In the genomic region with DNA sequence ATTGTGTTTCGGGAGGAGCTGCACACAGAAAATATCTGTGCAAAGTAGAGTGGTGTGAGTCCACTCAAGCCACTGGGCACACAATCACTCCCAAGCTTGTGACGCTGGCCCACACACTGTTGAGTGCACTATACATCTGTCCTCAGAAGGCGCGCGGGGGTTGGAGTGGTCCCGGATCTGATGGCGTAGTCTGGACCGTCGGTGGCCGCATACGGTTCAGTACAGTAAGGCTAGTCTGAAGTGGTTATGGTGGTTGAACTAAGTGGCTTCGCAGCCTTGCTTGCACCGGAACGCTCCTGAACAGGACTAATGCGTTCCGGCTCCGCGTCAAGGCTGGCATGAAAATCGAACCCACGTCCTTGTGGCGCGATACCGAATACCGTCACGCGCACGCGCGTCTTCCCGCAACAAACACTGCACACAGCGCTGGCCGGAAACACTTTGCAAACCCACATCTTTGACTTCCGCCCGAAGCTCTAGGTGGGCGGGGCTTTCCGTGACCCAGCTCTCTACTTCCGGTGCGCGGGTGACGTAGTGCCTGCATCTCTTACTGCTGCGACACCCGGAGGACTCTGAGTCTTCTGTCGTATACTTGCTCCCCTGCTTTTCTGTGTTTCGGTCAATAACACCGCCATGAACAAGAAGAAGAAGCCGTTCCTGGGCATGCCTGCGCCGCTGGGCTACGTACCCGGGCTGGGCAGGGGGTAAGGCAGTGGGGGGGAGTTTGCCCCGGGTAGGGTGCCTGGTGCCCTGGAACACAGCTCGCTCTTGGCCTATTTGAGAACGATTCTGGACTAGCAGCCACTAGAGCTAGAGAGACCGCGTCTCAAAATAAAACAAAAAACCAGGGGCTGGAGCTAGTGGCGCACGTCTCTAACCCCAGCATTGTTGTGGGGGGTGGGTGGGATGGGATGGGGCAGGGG, we compare ENCODE assay signal across 8 mouse cellular contexts. TPM values are rescaled to one million over a fixed set of nuclear protein-coding genes. Genes with fewer than 3 reads are reported as not detected.
A peak's percentile ranks its signal among the peaks of the same experiment; 100 is the strongest.
DNase-seq lines count a peak whose midpoint lies in the region; ATAC-seq and TF ChIP-seq lines count a peak whose summit lies in the region.

No protein-coding gene starts in this region.

- no peaks in the 10 kb centered on the region for H3K36me3 ChIP-seq in C2C12 (ENCODE audit: control insufficient read depth, insufficient read depth)
- H3K36me3 ChIP-seq in erythroblast, embryonic 14.5 days (ENCODE audit: control insufficient read depth) = peaks cover 4% of the 10 kb centered on the region
- peaks cover 3% of the 10 kb centered on the region; the same call in 1 of the 2 replicates for H3K36me3 ChIP-seq in heart, embryonic 13.5 days
- peaks cover 4% of the 10 kb centered on the region for H3K36me3 ChIP-seq in liver, embryonic 12.5 days
- H3K36me3 ChIP-seq in stomach, embryonic 15.5 days = no peaks in the 10 kb centered on the region

- TF ChIP-seq POLR2A in brain, embryonic 14.5 days (IDR thresholded peaks at IDR 0.05; ENCODE audit: borderline replicate concordance, extremely low read depth, insufficient read depth, insufficient read length, poor library complexity, severe bottlenecking) = no peak

- peak overlapping the region; percentile 89 for H3K9ac ChIP-seq in heart, embryonic 13.5 days
- peak overlapping the region; percentile 91 for H3K9ac ChIP-seq in liver, embryonic 12.5 days
- peak overlapping the region; percentile 89 for H3K9ac ChIP-seq in stomach, embryonic 15.5 days

- WGBS in heart, embryonic 13.5 days = under 1% methylated on average over 57 of the region's 57 CpGs
- WGBS in liver, embryonic 12.5 days (ENCODE audit: insufficient replicate concordance) = 2% methylated on average over 57 of the region's 57 CpGs
- WGBS in stomach, embryonic 15.5 days = 1% methylated on average over 57 of the region's 57 CpGs

- peak overlapping the region; percentile 88 for H3K4me2 ChIP-seq in heart, embryonic 13.5 days
- H3K4me2 ChIP-seq in liver, embryonic 12.5 days = peak overlapping the region; percentile 84
- peak overlapping the region; percentile 70 for H3K4me2 ChIP-seq in stomach, embryonic 15.5 days

- TF ChIP-seq CTCF in C2C12 (IDR thresholded peaks at IDR 0.05; ENCODE audit: control insufficient read depth, insufficient read depth, insufficient read length) = no peak
- no peak for TF ChIP-seq CTCF in brain, embryonic 14.5 days (IDR thresholded peaks at IDR 0.05; ENCODE audit: borderline replicate concordance, extremely low read depth, insufficient read depth, insufficient read length)

- peaks cover 32% of the 10 kb centered on the region for H3K79me3 ChIP-seq in C2C12 (ENCODE audit: low read depth)

- no peaks in the 10 kb centered on the region for H3K27me3 ChIP-seq in C2C12 (ENCODE audit: control insufficient read depth, insufficient read depth, insufficient read length)
- H3K27me3 ChIP-seq in erythroblast, embryonic 14.5 days (ENCODE audit: control insufficient read depth) = peaks cover 36% of the 10 kb centered on the region
- peaks cover 4% of the 10 kb centered on the region; the same call in 1 of the 2 replicates for H3K27me3 ChIP-seq in heart, embryonic 13.5 days (replicated peaks)
- H3K27me3 ChIP-seq in liver, embryonic 12.5 days (replicated peaks) = peaks cover 33% of the 10 kb centered on the region
- 0 out of 2 replicates have a peak, but pooled peaks cover 6% of the 10 kb centered on the region for H3K27me3 ChIP-seq in stomach, embryonic 15.5 days (replicated peaks)

- H3K9me3 ChIP-seq in erythroblast, embryonic 14.5 days (ENCODE audit: control insufficient read depth, low read length) = no peaks in the 10 kb centered on the region; the same call in 1 of the 2 replicates
- H3K9me3 ChIP-seq in heart, embryonic 13.5 days = no peaks in the 10 kb centered on the region
- no peaks in the 10 kb centered on the region for H3K9me3 ChIP-seq in liver, embryonic 12.5 days (replicated peaks)
- no peaks in the 10 kb centered on the region for H3K9me3 ChIP-seq in stomach, embryonic 15.5 days

- peaks cover 46% of the 10 kb centered on the region for H3K79me2 ChIP-seq in C2C12 (ENCODE audit: control insufficient read depth, insufficient read depth)

- peak overlapping the region; percentile 99 for H3K4me3 ChIP-seq in C2C12 (ENCODE audit: insufficient read depth, poor library complexity, severe bottlenecking)
- peak overlapping the region; percentile 84 for H3K4me3 ChIP-seq in erythroblast, embryonic 14.5 days (replicated peaks)
- peak overlapping the region; percentile 71 for H3K4me3 ChIP-seq in heart, embryonic 13.5 days
- H3K4me3 ChIP-seq in liver, embryonic 12.5 days = peak overlapping the region; percentile 98
- peak overlapping the region; percentile 94 for H3K4me3 ChIP-seq in stomach, embryonic 15.5 days (replicated peaks)

- H3ac ChIP-seq in C2C12 (ENCODE audit: control insufficient read depth, insufficient read length, low read depth) = peak overlapping the region; percentile 87

- H3K27ac ChIP-seq in heart, embryonic 13.5 days (replicated peaks) = peak overlapping the region; percentile 70
- peak overlapping the region; percentile 85 for H3K27ac ChIP-seq in liver, embryonic 12.5 days
- H3K27ac ChIP-seq in stomach, embryonic 15.5 days = peak overlapping the region; percentile 80

- peak; percentile 89 for ATAC-seq in heart, embryonic 13.5 days (ENCODE audit: extremely low read depth, insufficient number of reproducible peaks, low FRiP score, low TSS enrichment)
- peak; percentile 96 for ATAC-seq in liver, embryonic 12.5 days
- peak; percentile 91 for ATAC-seq in stomach, embryonic 15.5 days (ENCODE audit: insufficient read depth, low FRiP score, low read depth)

- peaks cover 57% of the 10 kb centered on the region for H3K4me1 ChIP-seq in erythroblast, embryonic 14.5 days (ENCODE audit: control insufficient read depth)
- H3K4me1 ChIP-seq in heart, embryonic 13.5 days = peaks cover 35% of the 10 kb centered on the region
- H3K4me1 ChIP-seq in liver, embryonic 12.5 days = peaks cover 48% of the 10 kb centered on the region
- peaks cover 33% of the 10 kb centered on the region for H3K4me1 ChIP-seq in stomach, embryonic 15.5 days

- peak; percentile 99 for DNase-seq in brain, embryonic 14.5 days (ENCODE audit: low read depth)
- DNase-seq in kidney, postnatal 10 days = peak; percentile 99
- peak; percentile 96 to 97 for DNase-seq in natural killer cell, adult 2 months (ENCODE audit: low spot score in 2 of 2)

TF ChIP-seq in C2C12, 6 proteins besides CTCF, POLR2A, EP300 and RAD21:
- TF ChIP-seq MAX (IDR thresholded peaks at IDR 0.05) = peak; percentile 28
- no peak for TF ChIP-seq MYOG (IDR thresholded peaks at IDR 0.05; ENCODE audit: control insufficient read depth, extremely low read depth, insufficient read length)
- no peak for TF ChIP-seq CEBPB (IDR thresholded peaks at IDR 0.05; ENCODE audit: low read depth)

RNA-seq across cellular contexts. Expression of a gene that starts 2.1 kb away (rescaled TPM):
- polyA plus RNA-seq in C2C12 (2012; fragmentation: generic; extraction: Trizol) = 1.1 TPM
- polyA plus RNA-seq in brain, embryonic 14.5 days (2012; rRNA removed) = 161 and 163 TPM in 2 replicates
- 0.08 TPM in 1 of 2 replicates, not detected in the other for polyA plus RNA-seq in erythroblast, embryonic 14.5 days (2012)
- polyA plus RNA-seq in heart, embryonic 13.5 days (2015; fragmentation: Nextera tagmentation; extraction: Ambion mirVana) = 12.8 and 13.1 TPM in 2 replicates
- 2.8 and 3.0 TPM in 2 replicates for polyA plus RNA-seq in liver, embryonic 12.5 days (2016; fragmentation: Nextera tagmentation; extraction: Ambion mirVana)
- 25.0 and 26.9 TPM in 2 replicates for polyA plus RNA-seq in stomach, embryonic 15.5 days (2015; fragmentation: Nextera tagmentation; extraction: Ambion mirVana)

RNA-seq across cellular contexts. Expression of a gene that starts 8.5 kb away (rescaled TPM):
- 9.8 TPM for polyA plus RNA-seq in C2C12 (2012; fragmentation: generic; extraction: Trizol)
- polyA plus RNA-seq in brain, embryonic 14.5 days (2012; rRNA removed) = 105 and 142 TPM in 2 replicates
- polyA plus RNA-seq in erythroblast, embryonic 14.5 days (2012) = 0.22 and 0.24 TPM in 2 replicates
- 25.3 and 28.5 TPM in 2 replicates for polyA plus RNA-seq in heart, embryonic 13.5 days (2015; fragmentation: Nextera tagmentation; extraction: Ambion mirVana)
- 22.2 and 23.4 TPM in 2 replicates for polyA plus RNA-seq in liver, embryonic 12.5 days (2016; fragmentation: Nextera tagmentation; extraction: Ambion mirVana)
- polyA plus RNA-seq in stomach, embryonic 15.5 days (2015; fragmentation: Nextera tagmentation; extraction: Ambion mirVana) = 48.5 and 50.8 TPM in 2 replicates

RNA-seq across cellular contexts. Expression of a gene that starts 9.4 kb away (rescaled TPM):
- polyA plus RNA-seq in C2C12 (2012; fragmentation: generic; extraction: Trizol) = 41.4 TPM
- 30.9 and 44.4 TPM in 2 replicates for polyA plus RNA-seq in brain, embryonic 14.5 days (2012; rRNA removed)
- polyA plus RNA-seq in erythroblast, embryonic 14.5 days (2012) = 1.4 and 1.5 TPM in 2 replicates
- 40.1 and 44.4 TPM in 2 replicates for polyA plus RNA-seq in heart, embryonic 13.5 days (2015; fragmentation: Nextera tagmentation; extraction: Ambion mirVana)
- 45.6 and 48.2 TPM in 2 replicates for polyA plus RNA-seq in liver, embryonic 12.5 days (2016; fragmentation: Nextera tagmentation; extraction: Ambion mirVana)
- 52.7 and 56.6 TPM in 2 replicates for polyA plus RNA-seq in stomach, embryonic 15.5 days (2015; fragmentation: Nextera tagmentation; extraction: Ambion mirVana)

RNA-seq across cellular contexts. Expression of a gene that starts 16.4 kb away (rescaled TPM):
- polyA plus RNA-seq in C2C12 (2012; fragmentation: generic; extraction: Trizol) = 20.6 TPM
- 125 and 204 TPM in 2 replicates for polyA plus RNA-seq in brain, embryonic 14.5 days (2012; rRNA removed)
- polyA plus RNA-seq in erythroblast, embryonic 14.5 days (2012) = 1.5 and 1.9 TPM in 2 replicates
- 63.8 and 64.0 TPM in 2 replicates for polyA plus RNA-seq in heart, embryonic 13.5 days (2015; fragmentation: Nextera tagmentation; extraction: Ambion mirVana)
- 30.7 and 32.7 TPM in 2 replicates for polyA plus RNA-seq in liver, embryonic 12.5 days (2016; fragmentation: Nextera tagmentation; extraction: Ambion mirVana)
- polyA plus RNA-seq in stomach, embryonic 15.5 days (2015; fragmentation: Nextera tagmentation; extraction: Ambion mirVana) = 60.9 and 63.5 TPM in 2 replicates

RNA-seq across cellular contexts. Expression of a gene that starts 55.7 kb away (rescaled TPM):
- 0.05 TPM for polyA plus RNA-seq in C2C12 (2012; fragmentation: generic; extraction: Trizol)
- polyA plus RNA-seq in brain, embryonic 14.5 days (2012; rRNA removed) = 0.10 and 0.27 TPM in 2 replicates
- not detected in 2 replicates for polyA plus RNA-seq in erythroblast, embryonic 14.5 days (2012)
- 0.27 TPM in 1 of 2 replicates, not detected in the other for polyA plus RNA-seq in heart, embryonic 13.5 days (2015; fragmentation: Nextera tagmentation; extraction: Ambion mirVana)
- not detected in 2 replicates for polyA plus RNA-seq in liver, embryonic 12.5 days (2016; fragmentation: Nextera tagmentation; extraction: Ambion mirVana)
- 0.36 and 1.2 TPM in 2 replicates for polyA plus RNA-seq in stomach, embryonic 15.5 days (2015; fragmentation: Nextera tagmentation; extraction: Ambion mirVana)

Comparison
In these comparisons a context has a peak if more than half of its experiments do, and no peak if none do; other contexts are left out.
1. Peak in every context shown above with its lines: DNase-seq, ATAC-seq, H3K4me3 ChIP-seq and H3K27ac ChIP-seq.
2. RNA of a gene that starts 9.4 kb away (polyA plus RNA-seq): 52.7 to 56.6 TPM in stomach, embryonic 15.5 days, 45.6 to 48.2 TPM in liver, embryonic 12.5 days, 30.9 to 44.4 TPM in brain, embryonic 14.5 days, 41.4 TPM in C2C12 (single experiment) and 40.1 to 44.4 TPM in heart, embryonic 13.5 days; 1.4 to 1.5 TPM in erythroblast, embryonic 14.5 days; every median in the first group is over 10 times any median in the second.